Mouse (Mus musculus) kidney, postnatal 14 days (tissue): ENCODE results near the gene Acot11.
"Not testable (repeated sequence)": the region's sequence is repeated elsewhere in the genome, so short reads cannot be mapped to it uniquely, and the experiment has no call there.

Source experiments
- DNase-seq: peaks from one replicate; pipeline ENCODE4 v3.0.0; 2022; ENCODE audit warnings: mixed read lengths

Gene Acot11

GRCm38 (mm10) chr4:106775767-106776166, 29.0 kb downstream of the Acot11 start:
- not testable (repeated sequence) for DNase-seq

- DNase-seq: no peak
Measured at GRCm38 (mm10) chr4:106772558-106772957, 32.2 kb downstream of the Acot11 start.

GRCm38 (mm10) chr4:106769306-106769705, 35.5 kb downstream of the Acot11 start:
- no peak for DNase-seq

- DNase-seq: no peak
Measured at GRCm38 (mm10) chr4:106764166-106764565, 40.6 kb downstream of the Acot11 start.

GRCm38 (mm10) chr4:106751726-106752125, 53.1 kb downstream of the Acot11 start:
- DNase-seq: no peak

GRCm38 (mm10) chr4:106749699-106750098, 55.1 kb downstream of the Acot11 start:
- DNase-seq: peak; percentile 68

GRCm38 (mm10) chr4:106747001-106747580, 57.7 kb downstream of the Acot11 start:
- DNase-seq: no peak

- no peak for DNase-seq
Measured at GRCm38 (mm10) chr4:106745862-106746261, 58.9 kb downstream of the Acot11 start.

- peak; percentile 18 for DNase-seq
Measured at GRCm38 (mm10) chr4:106737904-106738303, 66.9 kb downstream of the Acot11 start.

GRCm38 (mm10) chr4:106736884-106737283, 67.9 kb downstream of the Acot11 start:
- DNase-seq: not testable (repeated sequence)

GRCm38 (mm10) chr4:106733636-106734035, 71.2 kb downstream of the Acot11 start, which contains the start of gene Fam151a:
Fam151a (plus strand) TSS chr4:106733889.
- peak; percentile 67 for DNase-seq

- peak; percentile 82 for DNase-seq
Measured at GRCm38 (mm10) chr4:106730814-106731213, 74.0 kb downstream of the Acot11 start, which contains the start of gene Mroh7. Mroh7 (minus strand) TSS chr4:106730925.

- DNase-seq: no peak
Measured at GRCm38 (mm10) chr4:106720631-106721030, 84.2 kb downstream of the Acot11 start.

GRCm38 (mm10) chr4:106713622-106714021, 91.2 kb downstream of the Acot11 start:
- DNase-seq: no peak

- DNase-seq: peak; percentile 83
Measured at GRCm38 (mm10) chr4:106708408-106708807, 96.4 kb downstream of the Acot11 start.

GRCm38 (mm10) chr4:106707957-106708356, 96.8 kb downstream of the Acot11 start:
- no peak for DNase-seq

- DNase-seq: no peak
Measured at GRCm38 (mm10) chr4:106705096-106705665, 99.6 kb downstream of the Acot11 start.

GRCm38 (mm10) chr4:106704416-106704815, 100.4 kb downstream of the Acot11 start:
- DNase-seq: peak; percentile 52

GRCm38 (mm10) chr4:106703956-106704355, 100.8 kb downstream of the Acot11 start:
- DNase-seq: no peak

- DNase-seq: no peak
Measured at GRCm38 (mm10) chr4:106700798-106701197, 104.0 kb downstream of the Acot11 start.

GRCm38 (mm10) chr4:106699989-106700388, 104.8 kb downstream of the Acot11 start:
- DNase-seq: peak; percentile 42
